Mouse (Mus musculus): ENCODE measurements around the gene Prrx1.

- TF ChIP-seq CTCF (conservative IDR thresholded peaks at IDR 0.05; ENCODE audit: low read length) (no peak), POU5F1 (IDR thresholded peaks at IDR 0.05; ENCODE audit: borderline replicate concordance, low read length) (no peak), NANOG (IDR thresholded peaks at IDR 0.05; ENCODE audit: borderline replicate concordance, low read length) (no peak)
Measured at GRCm38 (mm10) chr1:163311861-163312811, 1.4 kb downstream of the Prrx1 start.

All from E14TG2a.4 (cell line).